Mouse (Mus musculus) heart, postnatal 0 days (tissue): ENCODE results near the gene 1700034J05Rik.

Experiments
- CTCF ChIP-seq: IDR thresholded peaks from 2 replicates; pipeline ENCODE4 v1.5.1; 2016; ENCODE audit warnings: antibody characterized with exemption, control low read depth, low read depth
- EP300 ChIP-seq: IDR thresholded peaks from 2 replicates; pipeline ENCODE4 v1.6.1; 2016; ENCODE audit warnings: antibody characterized with exemption, low read depth

DNA sequence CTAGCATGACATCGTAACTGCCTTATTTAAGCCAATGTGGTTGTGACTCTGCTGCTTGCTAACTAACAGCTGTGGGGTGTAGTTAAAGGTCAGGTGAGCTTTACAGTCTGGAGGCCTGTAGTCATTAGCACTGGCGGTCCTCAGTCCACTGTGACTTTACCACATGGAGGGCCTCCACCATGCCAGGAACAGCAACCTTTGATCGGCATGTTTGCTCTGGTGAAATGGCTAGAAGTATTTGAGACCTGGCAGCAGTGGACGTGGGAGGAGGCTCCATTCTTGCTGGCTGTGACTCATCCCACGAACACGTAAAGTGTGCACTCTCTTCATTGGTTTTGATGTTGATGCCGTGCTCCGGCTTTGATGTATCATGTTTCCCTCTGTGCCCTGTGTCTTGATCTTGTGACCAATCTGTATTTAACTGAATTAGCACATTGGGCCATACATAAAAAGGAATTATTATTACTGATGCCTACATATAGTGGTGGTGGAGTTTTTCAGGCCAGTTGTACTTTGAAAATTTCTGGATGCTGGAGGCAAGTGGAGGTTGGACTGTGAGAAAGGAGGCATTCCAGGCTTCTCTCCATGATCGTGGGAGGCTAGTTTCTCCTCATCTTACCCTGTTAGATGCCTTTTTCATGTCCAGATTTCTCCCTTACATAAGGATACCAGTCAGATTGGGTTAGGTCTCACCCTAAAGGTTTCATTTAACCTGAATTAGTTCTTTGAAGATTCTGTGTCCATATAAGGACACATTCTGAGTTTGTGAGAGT, 5.9 kb upstream of the 1700034J05Rik start:
- TF ChIP-seq CTCF (no peak), EP300 (no peak)
